Mouse (Mus musculus) Patski (cell line): ENCODE data around the gene Gm3629. TPM values are rescaled to one million over a fixed set of nuclear protein-coding genes. Genes with fewer than 3 reads are reported as not detected.
"Not testable (repeated sequence)": the region's sequence is repeated elsewhere in the genome, so short reads cannot be mapped to it uniquely, and the experiment has no call there.

Experiments
- ATAC-seq: fragments of 100-300 bp; one replicate; pipeline ENCODE4 v1.8.0; 2021
- CTCF ChIA-PET: fragments of 350-600 bp; sonication (Branson Sonifier 250); formaldehyde crosslinking; loops from one replicate; lab custom pipeline; 2022; ENCODE audit warnings: inconsistent platforms; lab: Charles Lee
- POLR2A ChIA-PET: fragments of 350-600 bp; sonication (Branson Sonifier 250); formaldehyde crosslinking; loops from one replicate; lab custom pipeline; 2022; ENCODE audit warnings: antibody characterized with exemption, inconsistent platforms; lab: Charles Lee
- DNase-seq: peaks from one replicate; pipeline ENCODE4 v3.0.0-alpha.2; 2011; ENCODE audit warnings: low read depth, low spot score
- H3K27me3 ChIP-seq: fragments of 371-371 bp; one replicate; pipeline ENCODE4 v1.5.1; 2021
- in situ Hi-C: fragments of 300-500 bp; cut with MboI; formaldehyde crosslinking; loops from 3 replicates; pipeline ENCODE4 v1.11.1; 2018; ENCODE audit warnings: low pct_unique_long_range_greater_than_20kb, mixed read lengths
- polyA plus RNA-seq: library from polyadenylated mRNA; unstranded; gene quantifications from one replicate; pipeline ENCODE4 v1.2.3, GENCODE M21; 2021

Gene Gm3629
- not detected for polyA plus RNA-seq

GRCm38 (mm10) chr14:6590513-6590912, at the start of gene Gm3629:
Gene Gm3629, minus strand, starts transcription at chr14:6590613.
- in situ Hi-C loops, H3K27me3 ChIP-seq, CTCF ChIA-PET, ATAC-seq, POLR2A ChIA-PET, DNase-seq: not testable (repeated sequence)

GRCm38 (mm10) chr14:6622318-6622717, 31.9 kb upstream of the Gm3629 start, which contains the start of gene Gm3460:
Gene Gm3460, minus strand, starts transcription at chr14:6622418.
- in situ Hi-C loops, ATAC-seq, DNase-seq, CTCF ChIA-PET, H3K27me3 ChIP-seq, POLR2A ChIA-PET: not testable (repeated sequence)

- in situ Hi-C loops, ATAC-seq: not testable (repeated sequence)
Measured at GRCm38 (mm10) chr14:6606436-6606835, 16.0 kb upstream of the Gm3629 start.

GRCm38 (mm10) chr14:6605004-6605403, 14.6 kb upstream of the Gm3629 start:
- ATAC-seq, POLR2A ChIA-PET, DNase-seq, H3K27me3 ChIP-seq, in situ Hi-C loops, CTCF ChIA-PET: not testable (repeated sequence)

More at GRCm38 (mm10) chr14:6606436-6606835, 16.0 kb upstream of the Gm3629 start:
- DNase-seq, CTCF ChIA-PET, H3K27me3 ChIP-seq, POLR2A ChIA-PET: not testable (repeated sequence)

GRCm38 (mm10) chr14:6604551-6604950, 14.1 kb upstream of the Gm3629 start:
- DNase-seq, in situ Hi-C loops, H3K27me3 ChIP-seq, POLR2A ChIA-PET, CTCF ChIA-PET, ATAC-seq: not testable (repeated sequence)

GRCm38 (mm10) chr14:6537190-6537589, 53.2 kb downstream of the Gm3629 start, which contains the start of gene Gm8356:
Gene Gm8356, minus strand, starts transcription at chr14:6537290.
- DNase-seq, POLR2A ChIA-PET, in situ Hi-C loops, ATAC-seq, CTCF ChIA-PET, H3K27me3 ChIP-seq: not testable (repeated sequence)

Other genes starting within 250 kb of the Gm3629 start
- not detected for gene Gm3618, start 246.9 kb downstream of the Gm3629 start, polyA plus RNA-seq
- gene Gm16440, start 200.3 kb downstream of the Gm3629 start, polyA plus RNA-seq: not detected
- gene Gm3591, start 178.1 kb downstream of the Gm3629 start, polyA plus RNA-seq: not detected
- gene Gm3594, start 146.0 kb downstream of the Gm3629 start, polyA plus RNA-seq: not detected
- gene Gm8356, start 53.3 kb downstream of the Gm3629 start, polyA plus RNA-seq: not detected
- gene Gm3460, start 31.8 kb upstream of the Gm3629 start, polyA plus RNA-seq: not detected
- gene Gm10251, start 93.6 kb upstream of the Gm3629 start, polyA plus RNA-seq: not detected
- gene Gm8050, start 129.6 kb upstream of the Gm3629 start, polyA plus RNA-seq: not detected
- 3.4 TPM for gene Gm3636, start 151.7 kb upstream of the Gm3629 start, polyA plus RNA-seq
- not detected for gene Gm8362, start 183.8 kb upstream of the Gm3629 start, polyA plus RNA-seq
- not detected for gene Gm3642, start 249.7 kb upstream of the Gm3629 start, polyA plus RNA-seq